ENCODE assay signal across 8 mouse cellular contexts in the genomic region with DNA sequence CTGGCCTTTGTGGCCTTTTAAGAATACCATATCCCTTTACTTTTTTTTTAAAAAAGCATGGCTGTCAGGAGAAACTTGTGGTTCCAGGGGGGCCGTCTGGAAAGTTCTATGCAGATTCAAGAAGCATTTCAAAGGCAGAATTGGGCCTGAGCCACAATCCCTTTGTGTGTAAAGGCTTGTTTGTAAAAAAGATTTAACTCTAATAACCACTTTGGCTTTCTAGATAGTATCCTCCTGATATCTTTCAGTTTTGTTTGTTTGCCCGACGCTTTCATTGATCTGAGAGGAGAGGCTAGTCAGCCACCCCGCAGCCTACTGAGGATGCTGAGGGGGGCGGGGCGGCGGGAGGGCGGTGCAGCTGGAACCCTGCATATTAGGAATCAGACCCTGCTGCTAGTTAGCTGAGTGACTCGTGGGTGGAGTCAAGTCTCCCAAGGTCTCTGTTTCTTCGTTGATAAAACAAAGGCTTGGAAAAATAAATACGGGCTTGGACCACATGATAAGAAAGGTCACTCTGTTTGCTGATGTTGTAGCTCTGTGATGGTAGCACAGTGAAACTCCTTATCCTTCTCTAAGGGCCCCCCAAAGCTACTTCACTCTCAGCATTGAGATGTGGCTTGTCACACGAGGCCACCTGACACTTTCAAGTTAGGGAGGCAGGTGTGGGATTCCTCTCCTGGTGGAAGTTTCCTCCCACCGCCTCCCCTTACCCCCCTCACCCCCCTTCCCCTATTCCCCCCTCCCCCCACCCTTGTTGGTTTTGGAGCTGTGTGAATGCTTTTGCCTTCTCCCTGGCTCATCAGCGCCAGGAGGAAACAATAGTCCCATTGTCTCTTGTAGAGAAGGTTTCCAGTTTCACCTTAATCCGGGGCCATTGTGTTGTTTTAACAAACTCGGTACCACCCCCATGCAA.
DNase-seq lines count a peak whose midpoint lies in the region; ATAC-seq lines count a peak whose summit lies in the region.

No protein-coding gene starts in this region.

- 0 out of 2 replicates have a peak overlapping the region, but pooled peaks have one; percentile 2 for H3K4me3 ChIP-seq in lung, embryonic 15.5 days
- 0 out of 2 replicates have a peak overlapping the region, but pooled peaks have one; percentile 0 for H3K4me3 ChIP-seq in embryonic facial prominence, embryonic 15.5 days (replicated peaks)
- H3K4me3 ChIP-seq in intestine, embryonic 15.5 days (replicated peaks), result 0 out of 2 replicates have a peak overlapping the region, but pooled peaks have one; percentile 9
- peak overlapping the region; percentile 12; the same call in 1 of the 2 replicates for H3K4me3 ChIP-seq in midbrain, embryonic 14.5 days (replicated peaks; ENCODE audit: low read depth, low read length)

- H3K4me2 ChIP-seq in lung, embryonic 15.5 days, result peak overlapping the region; percentile 37
- H3K4me2 ChIP-seq in embryonic facial prominence, embryonic 15.5 days (replicated peaks), result peak overlapping the region; percentile 23
- H3K4me2 ChIP-seq in intestine, embryonic 15.5 days (replicated peaks), result peak overlapping the region; percentile 42
- peak overlapping the region; percentile 45 for H3K4me2 ChIP-seq in midbrain, embryonic 14.5 days (ENCODE audit: low read length)

- peak overlapping the region; percentile 46 for H3K27ac ChIP-seq in lung, embryonic 15.5 days
- peak overlapping the region; percentile 78 for H3K27ac ChIP-seq in embryonic facial prominence, embryonic 15.5 days (replicated peaks)
- peak overlapping the region; percentile 62 for H3K27ac ChIP-seq in intestine, embryonic 15.5 days
- H3K27ac ChIP-seq in midbrain, embryonic 14.5 days (replicated peaks; ENCODE audit: low read depth, low read length), result 0 out of 2 replicates have a peak overlapping the region, but pooled peaks have one; percentile 13

- no peaks in the 10 kb centered on the region for H3K36me3 ChIP-seq in lung, embryonic 15.5 days
- no peaks in the 10 kb centered on the region for H3K36me3 ChIP-seq in embryonic facial prominence, embryonic 15.5 days
- H3K36me3 ChIP-seq in intestine, embryonic 15.5 days, result no peaks in the 10 kb centered on the region
- H3K36me3 ChIP-seq in midbrain, embryonic 14.5 days (ENCODE audit: control insufficient read depth, insufficient read depth, low read length), result no peaks in the 10 kb centered on the region

- whole genome bisulfite sequencing in lung, embryonic 15.5 days, result 5% methylated on average over 16 of the region's 16 CpGs
- 3% methylated on average over 16 of the region's 16 CpGs for WGBS in embryonic facial prominence, embryonic 15.5 days
- 9% methylated on average over 16 of the region's 16 CpGs for WGBS in intestine, embryonic 15.5 days
- WGBS in midbrain, embryonic 14.5 days, result 2% methylated on average over 16 of the region's 16 CpGs

- peak; percentile 67; the same call in 1 of the 2 replicates for ATAC-seq in lung, embryonic 15.5 days (ENCODE audit: borderline replicate concordance, extremely low read depth, low FRiP score, low TSS enrichment)
- peak; percentile 80 for ATAC-seq in embryonic facial prominence, embryonic 15.5 days (ENCODE audit: insufficient number of reproducible peaks, low FRiP score, low TSS enrichment, low read depth)
- peak; percentile 85 for ATAC-seq in intestine, embryonic 15.5 days
- ATAC-seq in midbrain, embryonic 14.5 days (ENCODE audit: low FRiP score, low TSS enrichment), result peak; percentile 78
- ATAC-seq in monocyte, adult 5-6 weeks (replicated peaks; ENCODE audit: insufficient number of reproducible peaks, low FRiP score, low TSS enrichment, poor library complexity, severe bottlenecking), result no peak

- peaks cover 33% of the 10 kb centered on the region for H3K4me1 ChIP-seq in lung, embryonic 15.5 days
- peaks cover 32% of the 10 kb centered on the region for H3K4me1 ChIP-seq in embryonic facial prominence, embryonic 15.5 days
- H3K4me1 ChIP-seq in intestine, embryonic 15.5 days (replicated peaks), result peaks cover 9% of the 10 kb centered on the region; the same call in 1 of the 2 replicates
- H3K4me1 ChIP-seq in midbrain, embryonic 14.5 days (ENCODE audit: control insufficient read depth, insufficient read depth, low read length), result peaks cover 12% of the 10 kb centered on the region

- DNase-seq in lung, postnatal 10 days, result no peak
- peak; percentile 62 for DNase-seq in midbrain, embryonic 14.5 days
- DNase-seq in layer of hippocampus, postnatal 25 days (ENCODE audit: extremely low spot score in 1 of 2, low spot score in 1 of 2), result no peak
- no peak for DNase-seq in cerebellum, postnatal 25 days

- no peak overlapping the region for H3K9ac ChIP-seq in lung, embryonic 15.5 days
- H3K9ac ChIP-seq in embryonic facial prominence, embryonic 15.5 days, result no peak overlapping the region
- no peak overlapping the region for H3K9ac ChIP-seq in intestine, embryonic 15.5 days
- H3K9ac ChIP-seq in midbrain, embryonic 14.5 days (replicated peaks; ENCODE audit: low read length), result 0 out of 2 replicates have a peak overlapping the region, but pooled peaks have one; percentile 1

- H3K27me3 ChIP-seq in lung, embryonic 15.5 days, result no peaks in the 10 kb centered on the region
- H3K27me3 ChIP-seq in embryonic facial prominence, embryonic 15.5 days, result no peaks in the 10 kb centered on the region
- no peaks in the 10 kb centered on the region for H3K27me3 ChIP-seq in intestine, embryonic 15.5 days (replicated peaks)
- no peaks in the 10 kb centered on the region for H3K27me3 ChIP-seq in midbrain, embryonic 14.5 days (ENCODE audit: control insufficient read depth, insufficient read depth, low read length)

- no peaks in the 10 kb centered on the region for H3K9me3 ChIP-seq in lung, embryonic 15.5 days
- H3K9me3 ChIP-seq in embryonic facial prominence, embryonic 15.5 days (replicated peaks), result no peaks in the 10 kb centered on the region
- no peaks in the 10 kb centered on the region for H3K9me3 ChIP-seq in intestine, embryonic 15.5 days
- no peaks in the 10 kb centered on the region for H3K9me3 ChIP-seq in midbrain, embryonic 14.5 days (ENCODE audit: control insufficient read depth, low read length)

Comparison
In these comparisons a context has a peak if more than half of its experiments do, and no peak if none do; other contexts are left out.
1. H3K27ac ChIP-seq: peak in every context shown above with its lines; median percentile 78 in embryonic facial prominence, embryonic 15.5 days; 62 in intestine, embryonic 15.5 days; 46 in lung, embryonic 15.5 days; 13 in midbrain, embryonic 14.5 days.